Mouse (Mus musculus) heart, adult 2 months (tissue): ENCODE results near the gene Msx3. TPM values are rescaled to one million over a fixed set of nuclear protein-coding genes. Genes with fewer than 3 reads are reported as not detected.

Experiments used
- DNase-seq, 2 experiments: peaks; one replicate each; pipeline ENCODE4 v3.0.0; 2021
- H3K27ac ChIP-seq: fragments of 200-600 bp; 2 replicates; pipeline ENCODE4 v1.8.1; 2022
- H3K27me3 ChIP-seq: fragments of 200-500 bp; 2 replicates; pipeline ENCODE4 v1.6.1; 2012; ENCODE audit warnings: mild to moderate bottlenecking, low read length, inconsistent platforms, mixed read lengths; ENCODE audit not compliant: control insufficient read depth, insufficient read depth
- H3K36me3 ChIP-seq: fragments of 200-500 bp; 2 replicates; pipeline ENCODE4 v1.6.1; 2012; ENCODE audit warnings: low read length, inconsistent platforms; ENCODE audit not compliant: control insufficient read depth, insufficient read depth
- H3K4me1 ChIP-seq: fragments of 200-500 bp; 2 replicates; pipeline ENCODE4 v1.6.1; 2011; ENCODE audit warnings: low read length; ENCODE audit not compliant: control insufficient read depth, insufficient read depth
- H3K4me3 ChIP-seq: fragments of 200-600 bp; 2 replicates; pipeline ENCODE4 v1.8.1; 2022
- H3K79me2 ChIP-seq: fragments of 200-500 bp; replicated peaks from 2 replicates; pipeline ENCODE4 v1.6.1; 2012; ENCODE audit warnings: mild to moderate bottlenecking, inconsistent platforms, low read length, moderate library complexity, mixed read lengths; ENCODE audit not compliant: control insufficient read depth, insufficient read depth
- H3K9ac ChIP-seq: fragments of 200-500 bp; 2 replicates; pipeline ENCODE4 v1.6.1; 2012; ENCODE audit warnings: low read depth, mild to moderate bottlenecking, control low read depth, inconsistent platforms, low read length, mixed read lengths
- CTCF ChIP-seq: fragments of 200-600 bp; IDR thresholded peaks from 2 replicates; pipeline ENCODE4 v1.8.1; 2022; ENCODE audit warnings: antibody characterized with exemption, mild to moderate bottlenecking, moderate library complexity
- EP300 ChIP-seq: fragments of 200-500 bp; IDR thresholded peaks from 2 replicates; pipeline ENCODE4 v1.6.1; 2011; ENCODE audit warnings: low read depth, low read length, control low read depth; ENCODE audit not compliant: insufficient read depth
- POLR2A ChIP-seq: fragments of 200-500 bp; IDR thresholded peaks from 2 replicates; pipeline ENCODE4 v1.6.1; 2011; ENCODE audit warnings: mild to moderate bottlenecking, low read depth, low read length, control low read depth; ENCODE audit not compliant: insufficient read depth
- WGBS: fragments of 180-500 bp; shearing (Covaris S2); methylation state at CpG from one replicate; pipeline ENCODE4 v1.1.7; 2018; 5-methylcytosine and 5-hydroxymethylcytosine counted together
- intact Hi-C: fragments of 180-260 bp; cut with DNase I; formaldehyde crosslinking; loops from one replicate; pipeline ENCODE4 v1.15.1; 2025
- polyA plus RNA-seq: library from polyadenylated mRNA; depleted of rRNA; stranded (reverse); fragments of >200 nt; gene quantifications from 2 replicates; pipeline ENCODE4 v1.2.3, GENCODE M21; 2012
- total RNA-seq, 2 experiments: library from RNA; stranded (reverse); gene quantifications; 2 replicates each; pipeline ENCODE4 v1.2.3; 2021

Gene Msx3
- total and polyA plus RNA-seq, 3 experiments = not detected

GRCm38 (mm10) chr7:140070042-140070711, 21.3 kb upstream of the Msx3 start:
- H3K9ac ChIP-seq = peak overlapping the region; percentile 47
- 27% methylated on average over 39 of the region's 39 CpGs for WGBS
- peak; percentile 31 to 34 for DNase-seq
- H3K4me1 ChIP-seq = no peaks in the 10 kb centered on the region
- H3K4me3 ChIP-seq = peak overlapping the region; percentile 34
- no peaks in the 10 kb centered on the region for H3K36me3 ChIP-seq
- intact Hi-C loops = no loop called here
- no peak overlapping the region for H3K27ac ChIP-seq
- no peaks in the 10 kb centered on the region; the same call in 1 of the 2 replicates for H3K27me3 ChIP-seq
- TF ChIP-seq POLR2A (peak; percentile 72), CTCF (no peak)
- H3K79me2 ChIP-seq = no peaks in the 10 kb centered on the region

- no peak overlapping the region for H3K27ac ChIP-seq
- no peaks in the 10 kb centered on the region for H3K4me1 ChIP-seq
- intact Hi-C loops = no loop called here
- no peak overlapping the region for H3K4me3 ChIP-seq
- TF ChIP-seq CTCF = no peak
- TF ChIP-seq EP300 = no peak
- TF ChIP-seq POLR2A = no peak
- H3K79me2 ChIP-seq = no peaks in the 10 kb centered on the region
- H3K27me3 ChIP-seq = no peaks in the 10 kb centered on the region; the same call in 1 of the 2 replicates
- DNase-seq = no peak
- no peaks in the 10 kb centered on the region for H3K36me3 ChIP-seq
- WGBS = 57% methylated on average over 6 of the region's 6 CpGs
- no peak overlapping the region for H3K9ac ChIP-seq
Observed at GRCm38 (mm10) chr7:140067397-140067796, 18.5 kb upstream of the Msx3 start.

GRCm38 (mm10) chr7:140063092-140063491, 14.2 kb upstream of the Msx3 start:
- peak; percentile 38 to 64 for DNase-seq
- intact Hi-C loops = loop anchor here (2.0 kb wide), 1 partner anchor 158 kb away; no protein-coding TSS in a partner anchor
- Histone ChIP-seq H3K27me3 (peaks cover 17% of the 10 kb centered on the region), H3K79me2 (no peaks in the 10 kb centered on the region), H3K4me1 (no peaks in the 10 kb centered on the region), H3K4me3 (no peak overlapping the region), H3K36me3 (no peaks in the 10 kb centered on the region), H3K27ac (no peak overlapping the region), H3K9ac (no peak overlapping the region)
- TF ChIP-seq CTCF = peak; percentile 76
- no peak for TF ChIP-seq EP300
- WGBS = 20% methylated on average over 7 of the region's 7 CpGs

- peaks cover 22% of the 10 kb centered on the region for H3K27me3 ChIP-seq
- 21% methylated on average over 11 of the region's 11 CpGs for WGBS
- intact Hi-C loops = loop anchor here (1.0 to 2.0 kb wide), 2 partner anchors 93 to 158 kb away; no protein-coding TSS in a partner anchor
Observed at GRCm38 (mm10) chr7:140062307-140062706, 13.4 kb upstream of the Msx3 start.

GRCm38 (mm10) chr7:140061832-140062130, 12.9 kb upstream of the Msx3 start:
- H3K9ac ChIP-seq = no peak overlapping the region
- intact Hi-C loops = loop anchor here (1.0 to 2.0 kb wide), 2 partner anchors 92 to 157 kb away; no protein-coding TSS in a partner anchor

More at GRCm38 (mm10) chr7:140062307-140062706, 13.4 kb upstream of the Msx3 start:
- Histone ChIP-seq H3K4me1 (no peaks in the 10 kb centered on the region), H3K9ac (no peak overlapping the region), H3K79me2 (no peaks in the 10 kb centered on the region), H3K27ac (no peak overlapping the region), H3K4me3 (no peak overlapping the region), H3K36me3 (no peaks in the 10 kb centered on the region)
- TF ChIP-seq POLR2A (no peak), CTCF (peak; percentile 43), EP300 (no peak)
- no peak for DNase-seq

GRCm38 (mm10) chr7:140060936-140061831, 12.3 kb upstream of the Msx3 start:
- peaks cover 24% of the 10 kb centered on the region for H3K27me3 ChIP-seq
- H3K27ac ChIP-seq = no peak overlapping the region
- DNase-seq = no peak
- 2% methylated on average over 46 of the region's 47 CpGs for WGBS
- intact Hi-C loops = no loop called here
- TF ChIP-seq POLR2A (no peak), EP300 (no peak), CTCF (no peak)
- no peaks in the 10 kb centered on the region for H3K4me1 ChIP-seq
- no peaks in the 10 kb centered on the region for H3K79me2 ChIP-seq
- no peaks in the 10 kb centered on the region for H3K36me3 ChIP-seq
- no peak overlapping the region for H3K9ac ChIP-seq
- no peak overlapping the region for H3K4me3 ChIP-seq

More at GRCm38 (mm10) chr7:140061832-140062130, 12.9 kb upstream of the Msx3 start:
- peaks cover 24% of the 10 kb centered on the region for H3K27me3 ChIP-seq
- no peaks in the 10 kb centered on the region for H3K36me3 ChIP-seq
- no peaks in the 10 kb centered on the region for H3K79me2 ChIP-seq
- no peak for DNase-seq
- no peaks in the 10 kb centered on the region for H3K4me1 ChIP-seq
- no peak overlapping the region for H3K27ac ChIP-seq
- no peak overlapping the region for H3K4me3 ChIP-seq
- no peak for TF ChIP-seq POLR2A
- TF ChIP-seq CTCF = no peak
- TF ChIP-seq EP300 = no peak
- WGBS = 5% methylated on average over 6 of the region's 6 CpGs
